Mouse (Mus musculus): ENCODE measurements around the gene Ptcd2. TPM values are rescaled to one million over a fixed set of nuclear protein-coding genes. Genes with fewer than 3 reads are reported as not detected.

The Ptcd2 gene
- total RNA-seq, 2 experiments from 2014 or later = 34.8 to 35.8 TPM

GRCm38 (mm10) chr13:99278511-99278910 is 66.0 kb downstream of the Ptcd2 start:
- intact Hi-C loops (cut with DNase I) = no loop called here
- no peak for DNase-seq (ENCODE audit: extremely low spot score in 1 of 2, low spot score in 2 of 2)

- DNase-seq (ENCODE audit: extremely low spot score in 1 of 2, low spot score in 2 of 2) = no peak
- intact Hi-C loops (cut with DNase I) = no loop called here
Observed at GRCm38 (mm10) chr13:99277521-99277920, 67.0 kb downstream of the Ptcd2 start.

- DNase-seq (ENCODE audit: extremely low spot score in 1 of 2, low spot score in 2 of 2) = no peak
- intact Hi-C loops (cut with DNase I) = no loop called here
Observed at GRCm38 (mm10) chr13:99272046-99272445, 72.5 kb downstream of the Ptcd2 start.

Other genes starting within 250 kb of the Ptcd2 start
- gene Zfp366, start 159.9 kb downstream of the Ptcd2 start, total RNA-seq (2021) = 1 to 10 TPM; 4.7 to 5.2 TPM
- gene Mrps27, start 81 bp upstream of the Ptcd2 start, total RNA-seq (2021) = 10 to 100 TPM; 27.5 to 29.6 TPM
- 1,000 to 10,000 TPM; 1,022 to 1,154 TPM for gene Map1b, start 171.8 kb upstream of the Ptcd2 start, total RNA-seq (2021)

All from left cerebral cortex, postnatal 10 days (tissue).